Mouse (Mus musculus) olfactory bulb, adult 2 months (tissue): ENCODE results near the gene Olfr983.

Source experiments
- CTCF ChIP-seq: fragments of 200-500 bp; IDR thresholded peaks from 2 replicates; pipeline ENCODE4 v1.5.1; 2012; ENCODE audit warnings: low read depth, mild to moderate bottlenecking, low read length, moderate library complexity; ENCODE audit not compliant: insufficient read depth
- POLR2A ChIP-seq: fragments of 200-500 bp; IDR thresholded peaks from 2 replicates; pipeline ENCODE4 v1.6.1; 2012; ENCODE audit warnings: mild to moderate bottlenecking, low read depth, low read length, moderate library complexity; ENCODE audit not compliant: insufficient read depth

- TF ChIP-seq CTCF (no peak), POLR2A (no peak)
Observed at GRCm38 (mm10) chr9:40114106-40114505, 20.7 kb upstream of the Olfr983 start, which contains the start of gene Olfr984.
